Mouse (Mus musculus) cerebellum, adult 11-12 months (tissue): ENCODE measurements around the gene Pdzd11.

ENCODE experiments used
- DNase-seq: peaks from one replicate; pipeline ENCODE4 v3.0.0; 2022

Gene Pdzd11

GRCm38 (mm10) chrX:100625802-100626793, at the start of gene Pdzd11:
Gene Pdzd11, minus strand, starts transcription at chrX:100626568.
- peak; percentile 88 for DNase-seq

GRCm38 (mm10) chrX:100664825-100665224, 38.5 kb upstream of the Pdzd11 start:
- DNase-seq: no peak

- DNase-seq: no peak
Observed at GRCm38 (mm10) chrX:100652848-100653247, 26.5 kb upstream of the Pdzd11 start.

- DNase-seq: no peak
Observed at GRCm38 (mm10) chrX:100638477-100638876, 12.1 kb upstream of the Pdzd11 start.

DNA sequence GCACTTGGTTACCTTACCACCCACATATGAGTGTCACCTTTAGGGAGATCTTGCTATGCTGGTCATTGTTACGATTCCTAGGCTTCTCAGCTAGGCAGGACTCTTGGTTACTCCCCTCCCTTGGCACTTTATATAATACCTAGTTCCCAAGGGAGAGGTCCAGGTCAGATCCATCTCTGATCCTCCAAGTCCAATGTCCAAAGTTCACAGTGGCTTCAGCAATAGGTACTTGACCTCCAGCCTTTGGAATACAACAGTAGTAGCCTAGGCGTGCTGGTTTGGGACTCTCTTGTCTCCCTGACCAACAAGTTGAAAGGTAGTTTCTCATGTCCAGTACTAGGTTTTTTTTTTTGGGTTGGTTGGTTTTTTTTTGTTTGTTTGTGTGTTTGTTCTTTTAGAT, 2.7 kb upstream of the Pdzd11 start:
- no peak for DNase-seq

DNA sequence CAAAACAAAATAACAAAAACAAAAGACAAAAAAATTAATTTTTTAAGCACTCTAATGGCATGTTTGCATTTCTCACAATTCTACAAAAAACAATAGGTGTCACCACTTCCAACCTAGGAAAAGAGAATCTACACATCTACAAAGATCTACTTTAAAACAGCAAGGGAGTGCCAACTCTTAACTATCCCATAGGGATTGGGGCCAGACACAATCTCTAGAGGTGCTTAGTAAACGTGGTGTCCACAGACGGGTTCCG, 894 bp downstream of the Pdzd11 start, which contains the start of gene Kif4:
Gene Kif4 (plus strand): TSS at position 192 of the 256 bp plus-strand sequence.
- no peak for DNase-seq

DNA sequence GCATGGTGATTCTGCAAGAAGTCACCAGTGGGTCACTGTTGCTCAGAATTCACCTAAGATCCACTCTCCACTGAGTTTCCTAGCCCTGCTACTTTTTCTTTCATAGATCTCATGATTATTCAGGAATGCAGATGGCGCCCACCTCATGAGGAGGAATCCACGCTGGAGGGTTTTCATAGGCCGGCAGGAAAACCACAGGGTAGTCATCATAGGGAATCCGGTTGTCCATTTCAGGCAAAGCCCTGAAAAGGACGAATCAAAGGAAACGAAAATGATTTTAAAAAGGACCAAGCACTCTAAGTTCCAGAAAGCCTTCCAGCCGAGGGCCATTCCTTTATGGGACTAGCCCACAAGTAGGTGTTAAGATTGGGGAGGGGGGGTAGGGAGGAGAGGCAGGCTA, 1.2 kb downstream of the Pdzd11 start:
- DNase-seq: no peak

GRCm38 (mm10) chrX:100624242-100624641, 2.1 kb downstream of the Pdzd11 start:
- DNase-seq: no peak

GRCm38 (mm10) chrX:100621366-100621765, 5.0 kb downstream of the Pdzd11 start:
- no peak for DNase-seq

GRCm38 (mm10) chrX:100618488-100618887, 7.9 kb downstream of the Pdzd11 start:
- DNase-seq: no peak

DNA sequence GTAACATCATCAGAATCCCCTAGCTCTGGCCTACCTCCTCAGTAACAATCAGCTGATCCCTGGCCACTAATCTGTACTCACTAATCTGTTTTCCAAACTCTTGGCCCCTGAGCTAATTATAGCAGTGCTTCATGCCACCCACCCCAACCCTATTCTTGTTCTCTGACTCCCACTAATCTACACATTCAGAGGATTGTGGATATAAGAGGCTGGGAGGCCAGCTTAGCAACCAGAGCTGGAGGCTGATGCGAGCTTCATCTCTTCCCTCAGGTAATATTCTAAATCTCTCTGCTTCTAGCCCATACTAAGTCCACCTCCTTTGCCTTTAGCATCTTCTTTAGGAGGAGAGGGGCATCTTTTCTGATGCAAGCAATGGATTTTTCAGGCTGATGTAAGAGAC, 21.1 kb downstream of the Pdzd11 start, which contains the start of gene Arr3:
Gene Arr3 (plus strand): TSS at position 184 of the 400 bp plus-strand sequence.
- DNase-seq: no peak

GRCm38 (mm10) chrX:100599755-100600154, 26.6 kb downstream of the Pdzd11 start:
- DNase-seq: no peak

DNA sequence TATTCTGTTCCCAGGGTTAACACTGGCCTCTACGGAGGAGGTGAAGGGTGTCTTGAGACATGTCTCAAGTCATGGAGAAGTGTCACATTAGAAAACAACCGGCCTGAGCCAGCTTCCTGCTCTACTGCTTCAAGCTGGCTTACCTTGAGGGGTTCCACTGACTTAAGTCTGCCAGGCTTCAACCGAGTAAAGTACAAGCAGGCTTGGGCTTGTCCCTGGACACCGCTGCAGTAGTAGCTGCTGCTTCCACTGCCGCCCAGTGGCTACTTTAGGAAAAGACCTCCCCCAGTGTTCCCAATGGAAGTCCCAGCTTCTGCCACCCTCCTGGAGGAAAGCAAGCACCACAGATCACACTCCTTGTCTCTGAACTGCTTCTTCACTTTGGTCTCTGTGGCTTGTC, 28.9 kb downstream of the Pdzd11 start:
- DNase-seq: no peak

DNA sequence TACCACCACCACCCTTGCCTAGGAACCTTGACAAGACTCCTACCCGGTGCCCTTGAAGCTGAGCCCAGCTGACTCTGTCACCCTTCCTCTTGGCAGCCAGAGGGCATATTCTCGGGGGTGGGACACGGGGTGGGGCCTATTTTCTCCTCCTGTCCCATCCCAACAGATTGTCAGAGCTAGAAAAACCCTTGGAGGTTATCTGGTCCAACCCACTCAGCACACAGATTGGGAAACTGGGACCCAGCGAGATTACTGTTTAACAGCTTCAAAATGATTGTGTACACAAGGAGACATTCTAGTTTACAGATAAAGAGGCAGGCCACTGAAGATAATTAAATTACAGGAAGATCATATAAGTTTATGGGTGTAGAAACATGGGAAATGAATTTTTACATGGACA, 31.6 kb downstream of the Pdzd11 start, which contains the start of gene P2ry4:
Gene P2ry4 (minus strand): TSS at position 79 of the 400 bp plus-strand sequence.
- DNase-seq: no peak
